Mouse (Mus musculus) heart, embryonic 12.5 days (tissue): ENCODE measurements around the gene Rho. TPM values are rescaled to one million over a fixed set of nuclear protein-coding genes. Genes with fewer than 3 reads are reported as not detected.

Experiments used
- ATAC-seq: fragments of 200-750 bp; cut with Nextera tagmentation; 2 replicates; pipeline ENCODE4 v1.8.0; 2017; ENCODE audit warnings: moderate TSS enrichment, moderate library complexity; ENCODE audit not compliant: insufficient number of reproducible peaks, low FRiP score
- H3K27ac ChIP-seq: fragments of 300-500 bp; sonication (generic); 2 replicates; pipeline ENCODE4 v1.5.1; 2016; ENCODE audit warnings: mild to moderate bottlenecking, moderate library complexity; ENCODE audit not compliant: poor library complexity, severe bottlenecking
- H3K27me3 ChIP-seq: fragments of 300-500 bp; sonication (generic); replicated peaks from 2 replicates; pipeline ENCODE4 v1.6.1; 2016; ENCODE audit warnings: mild to moderate bottlenecking, moderate library complexity
- H3K36me3 ChIP-seq: fragments of 300-500 bp; sonication (generic); 2 replicates; pipeline ENCODE4 v1.6.1; 2016; ENCODE audit warnings: mild to moderate bottlenecking, moderate library complexity
- H3K4me1 ChIP-seq: fragments of 300-500 bp; sonication (generic); replicated peaks from 2 replicates; pipeline ENCODE4 v1.6.1; 2016; ENCODE audit warnings: mild to moderate bottlenecking
- H3K4me2 ChIP-seq: fragments of 300-500 bp; sonication (generic); 2 replicates; pipeline ENCODE4 v1.6.1; 2016; ENCODE audit warnings: mild to moderate bottlenecking, moderate library complexity
- H3K4me3 ChIP-seq: fragments of 300-500 bp; sonication (generic); 2 replicates; pipeline ENCODE4 v1.5.1; 2016; ENCODE audit warnings: mild to moderate bottlenecking
- H3K9ac ChIP-seq: fragments of 300-500 bp; sonication (generic); 2 replicates; pipeline ENCODE4 v1.6.1; 2016; ENCODE audit warnings: mild to moderate bottlenecking, moderate library complexity
- H3K9me3 ChIP-seq: fragments of 300-500 bp; sonication (generic); replicated peaks from 2 replicates; pipeline ENCODE4 v1.6.1; 2016; ENCODE audit warnings: mild to moderate bottlenecking, moderate library complexity
- WGBS: fragments of 180-500 bp; shearing (Covaris S2); methylation state at CpG from one replicate; pipeline ENCODE4 v1.1.7; 2016; 5-methylcytosine and 5-hydroxymethylcytosine counted together
- polyA plus RNA-seq: library from polyadenylated mRNA; unstranded; fragments of >200 nt; fragmentation: Nextera tagmentation; extraction: Ambion mirVana; gene quantifications from 2 replicates; pipeline ENCODE4 v1.2.1, GENCODE M21; 2016

Rho gene
- polyA plus RNA-seq, 1 experiment from 2014 or later: 0.13 TPM

GRCm38 (mm10) chr6:115938011-115938410, 6.5 kb downstream of the Rho start:
- 85% methylated on average over 2 of the region's 2 CpGs for WGBS
- no peaks in the 10 kb centered on the region for H3K36me3 ChIP-seq
- H3K9me3 ChIP-seq: peaks cover 9% of the 10 kb centered on the region; the same call in 1 of the 2 replicates
- H3K4me3 ChIP-seq: no peak overlapping the region
- H3K4me2 ChIP-seq: no peak overlapping the region
- ATAC-seq: no peak
- H3K27me3 ChIP-seq: no peaks in the 10 kb centered on the region
- H3K27ac ChIP-seq: no peak overlapping the region
- H3K9ac ChIP-seq: no peak overlapping the region
- peaks cover 9% of the 10 kb centered on the region for H3K4me1 ChIP-seq

GRCm38 (mm10) chr6:115938798-115939197, 7.2 kb downstream of the Rho start:
- no peaks in the 10 kb centered on the region for H3K27me3 ChIP-seq

GRCm38 (mm10) chr6:115940603-115941002, 9.1 kb downstream of the Rho start:
- H3K27me3 ChIP-seq: no peaks in the 10 kb centered on the region
- no peak overlapping the region for H3K9ac ChIP-seq
- H3K36me3 ChIP-seq: no peaks in the 10 kb centered on the region
- no peak for ATAC-seq
- H3K4me2 ChIP-seq: no peak overlapping the region
- no peak overlapping the region for H3K27ac ChIP-seq
- peaks cover 27% of the 10 kb centered on the region for H3K4me1 ChIP-seq
- H3K4me3 ChIP-seq: no peak overlapping the region
- peaks cover 9% of the 10 kb centered on the region; the same call in 1 of the 2 replicates for H3K9me3 ChIP-seq
- WGBS: 76% methylated on average over 1 of the region's 1 CpGs

More at GRCm38 (mm10) chr6:115938798-115939197, 7.2 kb downstream of the Rho start:
- no peak for ATAC-seq
- Histone ChIP-seq H3K36me3 (no peaks in the 10 kb centered on the region), H3K4me3 (no peak overlapping the region), H3K9me3 (peaks cover 9% of the 10 kb centered on the region; the same call in 1 of the 2 replicates), H3K4me2 (no peak overlapping the region), H3K9ac (no peak overlapping the region), H3K4me1 (peaks cover 16% of the 10 kb centered on the region), H3K27ac (no peak overlapping the region)
- WGBS: 70% methylated on average over 1 of the region's 1 CpGs

- Histone ChIP-seq H3K36me3 (no peaks in the 10 kb centered on the region), H3K4me1 (peaks cover 30% of the 10 kb centered on the region), H3K27me3 (no peaks in the 10 kb centered on the region), H3K4me2 (peak overlapping the region; percentile 18; the same call in 1 of the 2 replicates), H3K4me3 (no peak overlapping the region), H3K9ac (no peak overlapping the region), H3K27ac (no peak overlapping the region), H3K9me3 (peaks cover 9% of the 10 kb centered on the region; the same call in 1 of the 2 replicates)
- ATAC-seq: no peak
- WGBS: 12% methylated on average over 3 of the region's 12 CpGs
Measured at GRCm38 (mm10) chr6:115941128-115941527, 9.6 kb downstream of the Rho start.

GRCm38 (mm10) chr6:115943498-115944427, 12.2 kb downstream of the Rho start:
- Histone ChIP-seq H3K36me3 (no peaks in the 10 kb centered on the region), H3K4me3 (no peak overlapping the region), H3K27me3 (no peaks in the 10 kb centered on the region), H3K4me1 (peaks cover 50% of the 10 kb centered on the region), H3K27ac (no peak overlapping the region), H3K4me2 (no peak overlapping the region), H3K9me3 (no peaks in the 10 kb centered on the region), H3K9ac (no peak overlapping the region)
- WGBS: 38% methylated on average over 9 of the region's 9 CpGs
- no peak for ATAC-seq

- ATAC-seq: no peak
- 78% methylated on average over 5 of the region's 5 CpGs for WGBS
- Histone ChIP-seq H3K4me2 (no peak within 1 kb of the TSS), H3K9ac (no peak within 1 kb of the TSS), H3K9me3 (no peaks in the 10 kb centered on the region), H3K4me3 (no peak within 1 kb of the TSS), H3K36me3 (no peaks in the 10 kb centered on the region), H3K27me3 (no peaks in the 10 kb centered on the region), H3K4me1 (peaks cover 50% of the 10 kb centered on the region), H3K27ac (no peak within 1 kb of the TSS)
Measured at GRCm38 (mm10) chr6:115944638-115945037, 13.1 kb downstream of the Rho start, which contains the start of gene H1foo. TSS of gene H1foo (plus strand) at chr6:115944938.

GRCm38 (mm10) chr6:115945633-115946032, 14.1 kb downstream of the Rho start:
- Histone ChIP-seq H3K27me3 (no peaks in the 10 kb centered on the region), H3K9me3 (no peaks in the 10 kb centered on the region), H3K27ac (peak overlapping the region; percentile 3; the same call in 1 of the 2 replicates), H3K9ac (no peak overlapping the region), H3K4me1 (peaks cover 50% of the 10 kb centered on the region), H3K4me2 (no peak overlapping the region), H3K4me3 (no peak overlapping the region), H3K36me3 (no peaks in the 10 kb centered on the region)
- ATAC-seq: no peak
- WGBS: 60% methylated on average over 8 of the region's 8 CpGs

- Histone ChIP-seq H3K9me3 (no peaks in the 10 kb centered on the region), H3K36me3 (no peaks in the 10 kb centered on the region), H3K27me3 (no peaks in the 10 kb centered on the region), H3K27ac (peak overlapping the region; percentile 3), H3K4me2 (no peak overlapping the region), H3K4me1 (peaks cover 45% of the 10 kb centered on the region), H3K4me3 (no peak overlapping the region), H3K9ac (no peak overlapping the region)
- WGBS: 5% methylated on average over 6 of the region's 6 CpGs
- ATAC-seq: no peak; the same call in 1 of the 2 replicates
Measured at GRCm38 (mm10) chr6:115946389-115946788, 14.8 kb downstream of the Rho start.

GRCm38 (mm10) chr6:115954506-115955074, 23.0 kb downstream of the Rho start:
- H3K4me3 ChIP-seq: no peak overlapping the region

GRCm38 (mm10) chr6:115955169-115955568, 23.6 kb downstream of the Rho start:
- no peak overlapping the region for H3K4me2 ChIP-seq
- no peak overlapping the region for H3K9ac ChIP-seq
- H3K27ac ChIP-seq: no peak overlapping the region
- ATAC-seq: no peak
- no peak overlapping the region for H3K4me3 ChIP-seq
- H3K27me3 ChIP-seq: no peaks in the 10 kb centered on the region
- WGBS: 91% methylated on average over 4 of the region's 4 CpGs
- H3K4me1 ChIP-seq: peaks cover 47% of the 10 kb centered on the region
- peaks cover 40% of the 10 kb centered on the region for H3K36me3 ChIP-seq
- no peaks in the 10 kb centered on the region for H3K9me3 ChIP-seq

More at GRCm38 (mm10) chr6:115954506-115955074, 23.0 kb downstream of the Rho start:
- Histone ChIP-seq H3K4me2 (no peak overlapping the region), H3K27me3 (no peaks in the 10 kb centered on the region), H3K27ac (no peak overlapping the region; the same call in 1 of the 2 replicates), H3K9ac (no peak overlapping the region), H3K4me1 (peaks cover 44% of the 10 kb centered on the region), H3K36me3 (peaks cover 35% of the 10 kb centered on the region), H3K9me3 (no peaks in the 10 kb centered on the region)
- 81% methylated on average over 9 of the region's 9 CpGs for WGBS
- ATAC-seq: no peak

GRCm38 (mm10) chr6:115955664-115956063, 24.1 kb downstream of the Rho start:
- Histone ChIP-seq H3K4me1 (peaks cover 47% of the 10 kb centered on the region), H3K4me3 (no peak overlapping the region)

More at GRCm38 (mm10) chr6:115955664-115956063, 24.1 kb downstream of the Rho start:
- Histone ChIP-seq H3K27me3 (no peaks in the 10 kb centered on the region), H3K9ac (no peak overlapping the region), H3K36me3 (peaks cover 45% of the 10 kb centered on the region), H3K9me3 (no peaks in the 10 kb centered on the region), H3K4me2 (no peak overlapping the region), H3K27ac (no peak overlapping the region)
- WGBS: 80% methylated on average over 11 of the region's 11 CpGs
- ATAC-seq: no peak
